Mouse (Mus musculus): ENCODE results near the gene Ncapd2. TPM values are rescaled to one million over a fixed set of nuclear protein-coding genes. Genes with fewer than 3 reads are reported as not detected.

Gene Ncapd2
- polyA plus RNA-seq, 1 experiment = 34.7 TPM

DNA sequence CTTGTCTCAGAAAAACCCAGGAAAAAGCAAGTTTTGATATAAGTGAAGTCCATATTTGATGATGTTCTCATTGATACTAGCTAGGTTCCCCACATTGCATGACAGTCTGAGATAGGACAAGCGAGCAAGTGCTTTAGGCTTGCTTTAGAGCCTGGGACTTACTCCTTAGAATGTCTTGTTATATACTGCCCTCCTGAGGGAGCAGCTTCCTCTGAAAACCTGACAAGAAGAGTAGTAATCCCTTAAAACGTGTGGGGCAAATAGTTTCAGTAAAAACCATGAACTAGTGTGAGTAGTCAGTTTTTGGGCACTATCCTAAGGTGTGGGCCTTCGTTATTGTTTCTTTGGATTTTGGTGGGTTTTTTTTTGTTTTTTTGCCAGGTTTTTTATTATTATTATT, 48.4 kb downstream of the Ncapd2 start:
- Histone ChIP-seq H3K4me3 (no peak overlapping the region), H3K36me3 (ENCODE audit: control insufficient read depth, insufficient read depth) (peaks cover 12% of the 10 kb centered on the region), H3K27me3 (ENCODE audit: control insufficient read depth, insufficient read depth, insufficient read length) (no peaks in the 10 kb centered on the region)

GRCm38 (mm10) chr6:125142436-125142835, 49.1 kb downstream of the Ncapd2 start:
- no peak overlapping the region for H3K4me3 ChIP-seq
- H3K27me3 ChIP-seq (ENCODE audit: control insufficient read depth, insufficient read depth, insufficient read length) = no peaks in the 10 kb centered on the region
- H3K4me2 ChIP-seq (ENCODE audit: low read depth) = no peak overlapping the region
- peaks cover 16% of the 10 kb centered on the region for H3K79me2 ChIP-seq (ENCODE audit: control insufficient read depth, insufficient read depth)
- TF ChIP-seq REST (IDR thresholded peaks at IDR 0.05; ENCODE audit: insufficient read depth, insufficient read length) = no peak
- no peak for TF ChIP-seq E2F4 (IDR thresholded peaks at IDR 0.05; ENCODE audit: insufficient read depth)
- TF ChIP-seq TCF12 (IDR thresholded peaks at IDR 0.05; ENCODE audit: insufficient read depth, poor library complexity, severe bottlenecking) = no peak
- TF ChIP-seq POLR2AphosphoS2 (IDR thresholded peaks at IDR 0.05; ENCODE audit: insufficient read length, low read depth) = no peak
- TF ChIP-seq MYOG (IDR thresholded peaks at IDR 0.05; ENCODE audit: control insufficient read depth in 1 of 3, insufficient read depth in 1 of 3, insufficient read length in 2 of 3, low read depth in 2 of 3) = no peak
- no peak for TF ChIP-seq MAX (IDR thresholded peaks at IDR 0.05; ENCODE audit: low read depth)
- TF ChIP-seq POLR2A (IDR thresholded peaks at IDR 0.05; ENCODE audit: insufficient read length, low read depth) = no peak
- no peak for TF ChIP-seq TCF3 (IDR thresholded peaks at IDR 0.05; ENCODE audit: insufficient read length, low read depth)
- TF ChIP-seq SRF (IDR thresholded peaks at IDR 0.05; ENCODE audit: control insufficient read depth, insufficient read length, low read depth) = no peak
- TF ChIP-seq USF1 (IDR thresholded peaks at IDR 0.05; ENCODE audit: low read depth) = no peak
- H3ac ChIP-seq (ENCODE audit: control insufficient read depth, insufficient read length) = no peak overlapping the region
- peaks cover 12% of the 10 kb centered on the region for H3K36me3 ChIP-seq (ENCODE audit: control insufficient read depth, insufficient read depth)

More for the DNA sequence above, 48.4 kb downstream of the Ncapd2 start:
- Histone ChIP-seq H3K4me2 (ENCODE audit: low read depth) (no peak overlapping the region), H3ac (ENCODE audit: control insufficient read depth, insufficient read length) (no peak overlapping the region), H3K79me2 (ENCODE audit: control insufficient read depth, insufficient read depth) (peaks cover 16% of the 10 kb centered on the region)
- no peak for TF ChIP-seq TCF12 (IDR thresholded peaks at IDR 0.05; ENCODE audit: insufficient read depth, poor library complexity, severe bottlenecking)
- TF ChIP-seq TCF3 (IDR thresholded peaks at IDR 0.05; ENCODE audit: insufficient read length, low read depth) = no peak
- TF ChIP-seq MYOD1 (IDR thresholded peaks at IDR 0.05; ENCODE audit: control insufficient read depth in 1 of 3, insufficient read length in 2 of 3, low read depth in 2 of 3) = no peak
- no peak for TF ChIP-seq CEBPB (IDR thresholded peaks at IDR 0.05; ENCODE audit: insufficient read depth, poor library complexity, severe bottlenecking)
- TF ChIP-seq POLR2A (IDR thresholded peaks at IDR 0.05; ENCODE audit: insufficient read length, low read depth) = no peak
- no peak for TF ChIP-seq E2F4 (IDR thresholded peaks at IDR 0.05; ENCODE audit: insufficient read depth)
- TF ChIP-seq MYOG (IDR thresholded peaks at IDR 0.05; ENCODE audit: control insufficient read depth in 1 of 3, insufficient read depth in 1 of 3, insufficient read length in 2 of 3, low read depth in 2 of 3) = no peak
- TF ChIP-seq USF1 (IDR thresholded peaks at IDR 0.05; ENCODE audit: low read depth) = no peak
- no peak for TF ChIP-seq POLR2AphosphoS2 (IDR thresholded peaks at IDR 0.05; ENCODE audit: insufficient read length, low read depth)
- no peak for TF ChIP-seq MAX (IDR thresholded peaks at IDR 0.05; ENCODE audit: low read depth)

GRCm38 (mm10) chr6:125139747-125140146, 51.8 kb downstream of the Ncapd2 start:
- peaks cover 15% of the 10 kb centered on the region for H3K79me2 ChIP-seq (ENCODE audit: control insufficient read depth, insufficient read depth)
- TF ChIP-seq REST (IDR thresholded peaks at IDR 0.05; ENCODE audit: insufficient read depth, insufficient read length) = no peak
- no peak overlapping the region for H3K4me2 ChIP-seq (ENCODE audit: low read depth)
- H3ac ChIP-seq (ENCODE audit: control insufficient read depth, insufficient read length) = no peak overlapping the region
- H3K36me3 ChIP-seq (ENCODE audit: control insufficient read depth, insufficient read depth) = peaks cover 35% of the 10 kb centered on the region
- H3K27me3 ChIP-seq (ENCODE audit: control insufficient read depth, insufficient read depth, insufficient read length) = no peaks in the 10 kb centered on the region
- H3K4me3 ChIP-seq = no peak overlapping the region

GRCm38 (mm10) chr6:125137002-125137671, 54.4 kb downstream of the Ncapd2 start:
- H3ac ChIP-seq (ENCODE audit: control insufficient read depth, insufficient read length) = no peak overlapping the region
- no peak overlapping the region for H3K4me3 ChIP-seq
- no peaks in the 10 kb centered on the region for H3K27me3 ChIP-seq (ENCODE audit: control insufficient read depth, insufficient read depth, insufficient read length)
- peaks cover 40% of the 10 kb centered on the region for H3K36me3 ChIP-seq (ENCODE audit: control insufficient read depth, insufficient read depth)
- no peak for TF ChIP-seq REST (IDR thresholded peaks at IDR 0.05; ENCODE audit: insufficient read depth, insufficient read length)
- peaks cover 39% of the 10 kb centered on the region for H3K79me2 ChIP-seq (ENCODE audit: control insufficient read depth, insufficient read depth)
- H3K4me2 ChIP-seq (ENCODE audit: low read depth) = no peak overlapping the region

DNA sequence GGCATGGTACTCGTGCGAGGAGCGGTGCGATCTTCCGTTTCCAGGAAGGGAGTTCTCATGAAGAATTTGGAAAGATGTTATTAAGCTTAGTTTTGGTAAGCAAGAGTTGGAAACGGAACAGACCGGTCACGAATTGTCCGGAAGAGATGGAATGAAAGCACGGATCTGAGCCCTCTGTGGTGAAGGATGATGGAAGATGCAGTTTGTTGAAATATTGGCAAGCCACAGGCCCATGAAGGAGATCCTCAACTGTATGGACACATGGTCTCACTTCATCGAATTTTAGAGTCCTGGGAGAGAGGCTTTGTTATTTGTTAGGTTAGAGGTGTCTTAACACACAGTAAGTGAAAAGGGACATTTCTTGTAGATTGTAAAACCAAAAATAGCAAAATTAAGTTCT, 59.0 kb downstream of the Ncapd2 start:
- H3K4me2 ChIP-seq (ENCODE audit: low read depth) = peak overlapping the region; percentile 94
- TF ChIP-seq MYOG (IDR thresholded peaks at IDR 0.05; ENCODE audit: control insufficient read depth in 1 of 3, insufficient read depth in 1 of 3, insufficient read length in 2 of 3, low read depth in 2 of 3) = no peak
- TF ChIP-seq SRF (IDR thresholded peaks at IDR 0.05; ENCODE audit: control insufficient read depth, insufficient read length, low read depth) = no peak
- no peak for TF ChIP-seq TCF12 (IDR thresholded peaks at IDR 0.05; ENCODE audit: insufficient read depth, poor library complexity, severe bottlenecking)
- no peak for TF ChIP-seq USF1 (IDR thresholded peaks at IDR 0.05; ENCODE audit: low read depth)
- TF ChIP-seq E2F4 (IDR thresholded peaks at IDR 0.05; ENCODE audit: insufficient read depth) = no peak
- peaks cover 44% of the 10 kb centered on the region for H3K79me2 ChIP-seq (ENCODE audit: control insufficient read depth, insufficient read depth)
- H3K36me3 ChIP-seq (ENCODE audit: control insufficient read depth, insufficient read depth) = peaks cover 40% of the 10 kb centered on the region
- peak overlapping the region; percentile 99 for H3K4me3 ChIP-seq
- H3K27me3 ChIP-seq (ENCODE audit: control insufficient read depth, insufficient read depth, insufficient read length) = no peaks in the 10 kb centered on the region
- H3ac ChIP-seq (ENCODE audit: control insufficient read depth, insufficient read length) = peak overlapping the region; percentile 67
